Mouse (Mus musculus): ENCODE data around the gene Paqr5. TPM values are rescaled to one million over a fixed set of nuclear protein-coding genes. Genes with fewer than 3 reads are reported as not detected.

Gene Paqr5
- under 1 TPM; 0.21 to 0.73 TPM for total RNA-seq (2023)

GRCm38 (mm10) chr9:62026600-62026999, at the start of gene Paqr5:
TSS of gene Paqr5 (minus strand) at chr9:62026856.

GRCm38 (mm10) chr9:61946623-61947401, 79.8 kb downstream of the Paqr5 start, which contains the start of gene Kif23:
TSS of gene Kif23 (minus strand) at chr9:61946774.

GRCm38 (mm10) chr9:61914203-61914916, 112.3 kb downstream of the Paqr5 start, which contains the start of gene Rplp1:
TSS of gene Rplp1 (minus strand) at chr9:61914542.

Other genes starting within 250 kb of the Paqr5 start
- gene Rplp1, start 112.3 kb downstream of the Paqr5 start, total RNA-seq (2023), result 1,000 to 10,000 TPM; 8,785 to 9,117 TPM
- gene Kif23, start 80.1 kb downstream of the Paqr5 start, total RNA-seq (2023), result 10 to 100 TPM; 37.4 to 48.0 TPM
- gene Glce, start 95.8 kb upstream of the Paqr5 start, total RNA-seq (2023), result 10 to 100 TPM in 1 of 2 experiments, 1 to 10 TPM in 1; 9.2 to 12.7 TPM

All from T-cell, adult 66 days (primary cell).